Mouse (Mus musculus) kidney, embryonic 15.5 days (tissue): Measurements from ENCODE around the gene Tgfb1. TPM values are rescaled to one million over a fixed set of nuclear protein-coding genes. Genes with fewer than 3 reads are reported as not detected.

Experiments used
- ATAC-seq: fragments of 200-750 bp; cut with Nextera tagmentation; replicated peaks from 2 replicates; pipeline ENCODE4 v1.8.0; 2017; ENCODE audit warnings: moderate TSS enrichment; ENCODE audit not compliant: low FRiP score
- H3K27ac ChIP-seq: fragments of 300-500 bp; sonication (generic); 2 replicates; pipeline ENCODE4 v1.5.1; 2015; ENCODE audit warnings: mild to moderate bottlenecking, inconsistent platforms
- H3K27me3 ChIP-seq: fragments of 300-500 bp; sonication (generic); 2 replicates; pipeline ENCODE4 v1.6.1; 2015; ENCODE audit warnings: inconsistent platforms
- H3K36me3 ChIP-seq: fragments of 300-500 bp; sonication (generic); 2 replicates; pipeline ENCODE4 v1.6.1; 2015; ENCODE audit warnings: inconsistent platforms
- H3K4me1 ChIP-seq: fragments of 300-500 bp; sonication (generic); 2 replicates; pipeline ENCODE4 v1.6.1; 2015; ENCODE audit warnings: inconsistent platforms
- H3K4me2 ChIP-seq: fragments of 300-500 bp; sonication (generic); 2 replicates; pipeline ENCODE4 v1.6.1; 2015; ENCODE audit warnings: moderate library complexity, mild to moderate bottlenecking, inconsistent platforms
- H3K4me3 ChIP-seq: fragments of 300-500 bp; sonication (generic); replicated peaks from 2 replicates; pipeline ENCODE4 v1.5.1; 2015; ENCODE audit warnings: mild to moderate bottlenecking, inconsistent platforms
- H3K9ac ChIP-seq: fragments of 300-500 bp; sonication (generic); 2 replicates; pipeline ENCODE4 v1.6.1; 2015; ENCODE audit warnings: mild to moderate bottlenecking, inconsistent platforms
- H3K9me3 ChIP-seq: fragments of 300-500 bp; sonication (generic); replicated peaks from 2 replicates; pipeline ENCODE4 v1.6.1; 2016; ENCODE audit warnings: inconsistent platforms
- WGBS: fragments of 180-500 bp; shearing (Covaris S2); methylation state at CpG from one replicate; pipeline ENCODE4 v1.1.7; 2015; ENCODE audit warnings: mixed read lengths; 5-methylcytosine and 5-hydroxymethylcytosine counted together
- polyA plus RNA-seq: library from polyadenylated mRNA; unstranded; fragments of >200 nt; fragmentation: Nextera tagmentation; extraction: Ambion mirVana; gene quantifications from 2 replicates; pipeline ENCODE4 v1.2.1, GENCODE M21; 2015

Tgfb1 gene
- polyA plus RNA-seq, 1 experiment from 2014 or later, result 3.0 TPM

- Histone ChIP-seq H3K36me3 (no peaks in the 10 kb centered on the region), H3K4me3 (no peak overlapping the region), H3K27ac (no peak overlapping the region), H3K9ac (no peak overlapping the region), H3K9me3 (no peaks in the 10 kb centered on the region), H3K4me1 (peaks cover 27% of the 10 kb centered on the region), H3K27me3 (peaks cover 56% of the 10 kb centered on the region), H3K4me2 (no peak overlapping the region)
- no peak for ATAC-seq
- WGBS, result 91% methylated on average over 7 of the region's 7 CpGs
Measured at GRCm38 (mm10) chr7:25677013-25677412, 9.8 kb upstream of the Tgfb1 start.

GRCm38 (mm10) chr7:25679971-25680370 lies 6.8 kb upstream of the Tgfb1 start:
- H3K9ac ChIP-seq, result no peak overlapping the region
- H3K4me3 ChIP-seq, result peak overlapping the region; percentile 82
- peaks cover 26% of the 10 kb centered on the region for H3K4me1 ChIP-seq
- no peaks in the 10 kb centered on the region for H3K9me3 ChIP-seq
- H3K27me3 ChIP-seq, result peaks cover 30% of the 10 kb centered on the region
- H3K36me3 ChIP-seq, result no peaks in the 10 kb centered on the region
- no peak for ATAC-seq
- peak overlapping the region; percentile 71 for H3K4me2 ChIP-seq
- WGBS, result 8% methylated on average over 6 of the region's 6 CpGs
- H3K27ac ChIP-seq, result peak overlapping the region; percentile 96

GRCm38 (mm10) chr7:25680514-25681258 lies 6.1 kb upstream of the Tgfb1 start, which contains the start of gene B9d2:
TSS of gene B9d2 (plus strand) at chr7:25680780.
- H3K4me3 ChIP-seq, result peak within 1 kb of the TSS; percentile 82
- ATAC-seq, result peak; percentile 97
- H3K27me3 ChIP-seq, result peaks cover 23% of the 10 kb centered on the region
- no peaks in the 10 kb centered on the region for H3K36me3 ChIP-seq
- peak within 1 kb of the TSS; percentile 96 for H3K27ac ChIP-seq
- H3K9ac ChIP-seq, result peak within 1 kb of the TSS; percentile 59
- under 1% methylated on average over 46 of the region's 46 CpGs for WGBS
- H3K9me3 ChIP-seq, result no peaks in the 10 kb centered on the region
- H3K4me2 ChIP-seq, result peak within 1 kb of the TSS; percentile 71
- peaks cover 24% of the 10 kb centered on the region for H3K4me1 ChIP-seq

GRCm38 (mm10) chr7:25681341-25682231 lies 5.2 kb upstream of the Tgfb1 start:
- Histone ChIP-seq H3K27me3 (peaks cover 19% of the 10 kb centered on the region), H3K9me3 (no peaks in the 10 kb centered on the region), H3K36me3 (no peaks in the 10 kb centered on the region), H3K27ac (no peak overlapping the region), H3K4me3 (peak overlapping the region; percentile 82), H3K4me2 (peak overlapping the region; percentile 71), H3K9ac (no peak overlapping the region), H3K4me1 (peaks cover 33% of the 10 kb centered on the region)
- WGBS, result 58% methylated on average over 15 of the region's 15 CpGs
- ATAC-seq, result no peak; the same call in 1 of the 2 replicates

GRCm38 (mm10) chr7:25683474-25684180 lies 3.2 kb upstream of the Tgfb1 start:
- H3K27me3 ChIP-seq, result peaks cover 28% of the 10 kb centered on the region
- WGBS, result 59% methylated on average over 7 of the region's 7 CpGs
- no peaks in the 10 kb centered on the region for H3K9me3 ChIP-seq
- no peak overlapping the region for H3K27ac ChIP-seq
- H3K36me3 ChIP-seq, result no peaks in the 10 kb centered on the region
- peaks cover 52% of the 10 kb centered on the region for H3K4me1 ChIP-seq
- no peak overlapping the region for H3K9ac ChIP-seq
- H3K4me3 ChIP-seq, result no peak overlapping the region
- H3K4me2 ChIP-seq, result no peak overlapping the region
- ATAC-seq, result no peak

- ATAC-seq, result no peak
- Histone ChIP-seq H3K9me3 (no peaks in the 10 kb centered on the region), H3K27ac (no peak overlapping the region), H3K4me1 (peaks cover 62% of the 10 kb centered on the region), H3K27me3 (peaks cover 27% of the 10 kb centered on the region), H3K36me3 (no peaks in the 10 kb centered on the region), H3K9ac (no peak overlapping the region), H3K4me3 (no peak overlapping the region), H3K4me2 (no peak overlapping the region)
- WGBS, result 88% methylated on average over 6 of the region's 6 CpGs
Measured at GRCm38 (mm10) chr7:25684659-25685058, 2.1 kb upstream of the Tgfb1 start.

- Histone ChIP-seq H3K4me1 (peaks cover 59% of the 10 kb centered on the region), H3K27ac (no peak overlapping the region), H3K9ac (no peak overlapping the region), H3K4me2 (peak overlapping the region; percentile 72), H3K9me3 (no peaks in the 10 kb centered on the region), H3K4me3 (peak overlapping the region; percentile 69), H3K36me3 (no peaks in the 10 kb centered on the region), H3K27me3 (peaks cover 32% of the 10 kb centered on the region)
- WGBS, result 66% methylated on average over 21 of the region's 21 CpGs
- 0 out of 2 replicates have a peak, but pooled peaks have one; percentile 1 for ATAC-seq
Measured at GRCm38 (mm10) chr7:25685926-25686470, 804 bp upstream of the Tgfb1 start.

GRCm38 (mm10) chr7:25687811-25688401 lies 1.1 kb downstream of the Tgfb1 start:
- Histone ChIP-seq H3K4me3 (peak overlapping the region; percentile 69), H3K9ac (peak overlapping the region; percentile 72), H3K9me3 (no peaks in the 10 kb centered on the region), H3K27me3 (peaks cover 32% of the 10 kb centered on the region), H3K4me2 (peak overlapping the region; percentile 72), H3K27ac (peak overlapping the region; percentile 88), H3K36me3 (no peaks in the 10 kb centered on the region), H3K4me1 (peaks cover 49% of the 10 kb centered on the region)
- ATAC-seq, result no peak
- under 1% methylated on average over 47 of the region's 47 CpGs for WGBS

GRCm38 (mm10) chr7:25688810-25689586 lies 2.2 kb downstream of the Tgfb1 start:
- under 1% methylated on average over 51 of the region's 52 CpGs for WGBS
- H3K4me2 ChIP-seq, result peak overlapping the region; percentile 72
- no peaks in the 10 kb centered on the region for H3K9me3 ChIP-seq
- peaks cover 44% of the 10 kb centered on the region for H3K4me1 ChIP-seq
- peak; percentile 66 for ATAC-seq
- peak overlapping the region; percentile 69 for H3K4me3 ChIP-seq
- H3K36me3 ChIP-seq, result no peaks in the 10 kb centered on the region
- H3K27me3 ChIP-seq, result peaks cover 32% of the 10 kb centered on the region
- peak overlapping the region; percentile 72 for H3K9ac ChIP-seq
- peak overlapping the region; percentile 88 for H3K27ac ChIP-seq

GRCm38 (mm10) chr7:25689603-25690021 lies 2.8 kb downstream of the Tgfb1 start:
- no peaks in the 10 kb centered on the region for H3K9me3 ChIP-seq
- peak overlapping the region; percentile 72 for H3K4me2 ChIP-seq
- WGBS, result 7% methylated on average over 12 of the region's 12 CpGs
- H3K27me3 ChIP-seq, result peaks cover 32% of the 10 kb centered on the region
- peak overlapping the region; percentile 88; the same call in 1 of the 2 replicates for H3K27ac ChIP-seq
- peak overlapping the region; percentile 72; the same call in 1 of the 2 replicates for H3K9ac ChIP-seq
- no peaks in the 10 kb centered on the region for H3K36me3 ChIP-seq
- ATAC-seq, result no peak
- H3K4me3 ChIP-seq, result peak overlapping the region; percentile 69
- H3K4me1 ChIP-seq, result peaks cover 44% of the 10 kb centered on the region
